ENCODE assay signal across 19 mouse cellular contexts in the genomic region with DNA sequence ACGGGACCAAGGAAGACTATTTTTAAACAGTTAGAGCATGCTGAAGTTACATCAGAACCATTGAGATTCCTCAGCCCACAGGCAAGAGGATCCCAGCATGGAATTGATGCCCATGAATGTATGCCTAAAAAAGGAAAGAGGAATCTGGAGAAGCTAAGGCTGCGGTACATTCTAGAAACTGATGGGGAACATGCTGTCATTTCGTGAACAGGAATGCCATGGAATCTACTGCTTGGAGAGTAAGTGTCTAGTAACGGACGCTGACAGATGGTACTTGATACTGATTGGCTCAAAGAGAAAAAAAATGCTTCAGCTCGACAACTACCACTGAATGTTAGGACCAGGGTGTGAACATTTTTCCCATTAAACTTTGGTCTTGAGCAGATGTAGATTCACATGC.
A peak's percentile ranks its signal among the peaks of the same experiment; 100 is the strongest.
DNase-seq lines count a peak whose midpoint lies in the region; ATAC-seq and TF ChIP-seq lines count a peak whose summit lies in the region.
"Had no signal": no experiment of that assay in that cellular context is flagged by ENCODE, and none has a peak within 500 bp of the region (broad histone marks: within the 10 kb centered on the region; RNA-seq: fewer than 3 reads in every experiment).

No protein-coding gene starts in this region.

- no peak overlapping the region for H3K4me2 ChIP-seq in heart, postnatal 0 days (ENCODE audit: low read depth, low read length)

- no peak for TF ChIP-seq EP300 in heart, adult 2 months (IDR thresholded peaks at IDR 0.05; ENCODE audit: insufficient read depth, low read depth, low read length)
- no peak for TF ChIP-seq EP300 in heart, postnatal 0 days (IDR thresholded peaks at IDR 0.05; ENCODE audit: low read depth)

- peak; percentile 62; the same call in 1 of the 2 replicates for ATAC-seq in heart, postnatal 0 days (ENCODE audit: insufficient read depth, low read depth)
- ATAC-seq: activated CD4-positive, CD25-positive, alpha-beta regulatory T cell, adult 4 months; CD4-positive, CD25-positive, alpha-beta regulatory T cell, adult 4 months; Patski had no signal

- no peaks in the 10 kb centered on the region for H3K27me3 ChIP-seq in heart, embryonic 10.5 days (ENCODE audit: insufficient read depth, poor library complexity, severe bottlenecking)
- no peaks in the 10 kb centered on the region for H3K27me3 ChIP-seq in heart, adult 2 months (ENCODE audit: control insufficient read depth, insufficient read depth, low read length)
- no peaks in the 10 kb centered on the region for H3K27me3 ChIP-seq in heart, postnatal 0 days (ENCODE audit: control insufficient read depth, insufficient read depth, low read length)
- H3K27me3 ChIP-seq: CH12.LX had no signal

- intact Hi-C loops in heart, adult 2 months (cut with DNase I): no loop called here

- no peak for TF ChIP-seq CTCF in heart, adult 2 months (IDR thresholded peaks at IDR 0.05)
- TF ChIP-seq CTCF in heart, postnatal 0 days (IDR thresholded peaks at IDR 0.05; ENCODE audit: low read depth): no peak

- H3K4me3 ChIP-seq in heart, embryonic 10.5 days: no peak overlapping the region
- H3K4me3 ChIP-seq in heart, adult 2 months: no peak overlapping the region
- no peak overlapping the region for H3K4me3 ChIP-seq in heart, postnatal 0 days (ENCODE audit: low read depth, low read length)

- no peak for TF ChIP-seq POLR2A in heart, adult 2 months (IDR thresholded peaks at IDR 0.05; ENCODE audit: insufficient read depth, low read depth, low read length)

- no peaks in the 10 kb centered on the region for H3K9me3 ChIP-seq in heart, embryonic 10.5 days
- no peaks in the 10 kb centered on the region for H3K9me3 ChIP-seq in heart, postnatal 0 days (replicated peaks; ENCODE audit: control insufficient read depth, low read length)

- no peaks in the 10 kb centered on the region for H3K79me2 ChIP-seq in heart, adult 2 months (replicated peaks; ENCODE audit: control insufficient read depth, insufficient read depth, low read length)

- H3K36me3 ChIP-seq in heart, embryonic 10.5 days: no peaks in the 10 kb centered on the region
- H3K36me3 ChIP-seq in heart, adult 2 months (ENCODE audit: control insufficient read depth, insufficient read depth, low read length): no peaks in the 10 kb centered on the region
- no peaks in the 10 kb centered on the region for H3K36me3 ChIP-seq in heart, postnatal 0 days (replicated peaks; ENCODE audit: control insufficient read depth, insufficient read depth, low read length)
- H3K36me3 ChIP-seq: G1E had no signal

- no peak overlapping the region for H3K27ac ChIP-seq in heart, embryonic 10.5 days
- no peak overlapping the region for H3K27ac ChIP-seq in heart, adult 2 months
- no peak overlapping the region for H3K27ac ChIP-seq in heart, postnatal 0 days (ENCODE audit: low read depth)

- no peaks in the 10 kb centered on the region for H3K4me1 ChIP-seq in heart, embryonic 10.5 days
- H3K4me1 ChIP-seq in heart, adult 2 months (ENCODE audit: control insufficient read depth, insufficient read depth, low read length): no peaks in the 10 kb centered on the region
- H3K4me1 ChIP-seq in heart, postnatal 0 days (ENCODE audit: control insufficient read depth, insufficient read depth): no peaks in the 10 kb centered on the region

- 54% methylated on average over 6 of the region's 6 CpGs for WGBS in heart, embryonic 10.5 days
- 65% methylated on average over 6 of the region's 6 CpGs for WGBS in heart, adult 2 months
- WGBS in heart, postnatal 0 days: 44% methylated on average over 6 of the region's 6 CpGs

- H3K9ac ChIP-seq in heart, adult 2 months (ENCODE audit: low read depth, low read length): no peak overlapping the region
- H3K9ac ChIP-seq in heart, postnatal 0 days (replicated peaks; ENCODE audit: low read depth, low read length): no peak overlapping the region

- DNase-seq in heart, embryonic 10.5 days (ENCODE audit: low spot score): peak; percentile 73
- no peak for DNase-seq in heart, adult 2 months
- peak; percentile 24 for DNase-seq in heart, postnatal 0 days (ENCODE audit: low spot score)
- DNase-seq in heart, adult 9 months (ENCODE audit: low spot score in 2 of 2): no peak
- DNase-seq: adrenal gland, adult 2 months; adrenal gland, adult 8-10 months; adrenal gland, postnatal 10 days; adrenal gland, postnatal 14 days; adrenal gland, postnatal 25 days; adrenal gland, postnatal 36 days; B cell, adult 2 months; cerebellum, adult 11 months; cerebellum, adult 11-12 months; cerebellum, adult 18-20 months had no signal

Comparison
In these comparisons a context has a peak if more than half of its experiments do, and no peak if none do; other contexts are left out.
1. DNase-seq: peak in heart, embryonic 10.5 days (single experiment) and heart, postnatal 0 days (single experiment); none in heart, adult 2 months (0 of 2) and heart, adult 9 months (0 of 2).